Mouse (Mus musculus) hindbrain, embryonic 12.5 days (tissue): ENCODE results near the gene Olfr1140. TPM values are rescaled to one million over a fixed set of nuclear protein-coding genes. Genes with fewer than 3 reads are reported as not detected.

Experiments used
- ATAC-seq: fragments of 200-750 bp; cut with Nextera tagmentation; 2 replicates; pipeline ENCODE4 v1.8.0; 2017; ENCODE audit warnings: moderate TSS enrichment; ENCODE audit not compliant: low FRiP score
- H3K27ac ChIP-seq: fragments of 300-500 bp; sonication (generic); 2 replicates; pipeline ENCODE4 v1.5.1; 2016; ENCODE audit warnings: mild to moderate bottlenecking
- H3K27me3 ChIP-seq: fragments of 300-500 bp; sonication (generic); 2 replicates; pipeline ENCODE4 v1.6.1; 2016; ENCODE audit warnings: mild to moderate bottlenecking
- H3K36me3 ChIP-seq: fragments of 300-500 bp; sonication (generic); 2 replicates; pipeline ENCODE4 v1.6.1; 2016; ENCODE audit warnings: mild to moderate bottlenecking
- H3K4me1 ChIP-seq: fragments of 300-500 bp; sonication (generic); 2 replicates; pipeline ENCODE4 v1.6.1; 2016
- H3K4me2 ChIP-seq: fragments of 300-500 bp; sonication (generic); replicated peaks from 2 replicates; pipeline ENCODE4 v1.6.1; 2016; ENCODE audit warnings: mild to moderate bottlenecking
- H3K4me3 ChIP-seq: fragments of 300-500 bp; sonication (generic); 2 replicates; pipeline ENCODE4 v1.5.1; 2016; ENCODE audit warnings: mild to moderate bottlenecking
- H3K9ac ChIP-seq: fragments of 300-500 bp; sonication (generic); 2 replicates; pipeline ENCODE4 v1.6.1; 2016; ENCODE audit warnings: mild to moderate bottlenecking, moderate library complexity
- H3K9me3 ChIP-seq: fragments of 300-500 bp; sonication (generic); replicated peaks from 2 replicates; pipeline ENCODE4 v1.6.1; 2016; ENCODE audit warnings: mild to moderate bottlenecking
- WGBS: fragments of 180-500 bp; shearing (Covaris S2); methylation state at CpG from one replicate; pipeline ENCODE4 v1.1.7; 2016; 5-methylcytosine and 5-hydroxymethylcytosine counted together
- polyA plus RNA-seq: library from polyadenylated mRNA; unstranded; fragments of >200 nt; fragmentation: Nextera tagmentation; extraction: Ambion mirVana; gene quantifications from 2 replicates; pipeline ENCODE4 v1.2.1, GENCODE M21; 2016

Gene Olfr1140
- polyA plus RNA-seq: not detected in 2 replicates

GRCm38 (mm10) chr2:87743452-87743851 is at the start of gene Olfr1140:
TSS of gene Olfr1140 (plus strand) at chr2:87743752.
- Histone ChIP-seq H3K4me3 (no peak within 1 kb of the TSS), H3K9ac (no peak within 1 kb of the TSS), H3K27ac (no peak within 1 kb of the TSS), H3K4me2 (no peak within 1 kb of the TSS), H3K27me3 (no peaks in the 10 kb centered on the region), H3K36me3 (no peaks in the 10 kb centered on the region), H3K4me1 (no peaks in the 10 kb centered on the region), H3K9me3 (no peaks in the 10 kb centered on the region)
- WGBS: 83% methylated on average over 3 of the region's 3 CpGs
- no peak for ATAC-seq

GRCm38 (mm10) chr2:87693847-87694246 is 49.7 kb upstream of the Olfr1140 start, which contains the start of gene Olfr1136:
TSS of gene Olfr1136 (minus strand) at chr2:87693947.
- Histone ChIP-seq H3K36me3 (no peaks in the 10 kb centered on the region), H3K4me2 (no peak within 1 kb of the TSS), H3K27me3 (no peaks in the 10 kb centered on the region), H3K27ac (no peak within 1 kb of the TSS), H3K9ac (no peak within 1 kb of the TSS), H3K4me3 (no peak within 1 kb of the TSS), H3K9me3 (no peaks in the 10 kb centered on the region), H3K4me1 (no peaks in the 10 kb centered on the region)
- ATAC-seq: no peak

GRCm38 (mm10) chr2:87713079-87713478 is 30.5 kb upstream of the Olfr1140 start, which contains the start of gene Olfr1137:
TSS of gene Olfr1137 (minus strand) at chr2:87713179.
- no peaks in the 10 kb centered on the region for H3K4me1 ChIP-seq
- ATAC-seq: no peak
- no peak within 1 kb of the TSS for H3K4me3 ChIP-seq
- no peaks in the 10 kb centered on the region for H3K27me3 ChIP-seq
- no peak within 1 kb of the TSS for H3K4me2 ChIP-seq
- no peaks in the 10 kb centered on the region for H3K9me3 ChIP-seq
- H3K9ac ChIP-seq: no peak within 1 kb of the TSS
- H3K36me3 ChIP-seq: no peaks in the 10 kb centered on the region
- no peak within 1 kb of the TSS for H3K27ac ChIP-seq

- Histone ChIP-seq H3K9me3 (no peaks in the 10 kb centered on the region), H3K4me2 (no peak within 1 kb of the TSS), H3K4me3 (no peak within 1 kb of the TSS), H3K27me3 (no peaks in the 10 kb centered on the region), H3K27ac (no peak within 1 kb of the TSS), H3K4me1 (no peaks in the 10 kb centered on the region), H3K36me3 (no peaks in the 10 kb centered on the region), H3K9ac (no peak within 1 kb of the TSS)
- WGBS: 73% methylated on average over 1 of the region's 1 CpGs
- ATAC-seq: no peak
Observed at GRCm38 (mm10) chr2:87739878-87740277, 3.7 kb upstream of the Olfr1140 start, which contains the start of gene Olfr1138. TSS of gene Olfr1138 (minus strand) at chr2:87739978.

GRCm38 (mm10) chr2:87753891-87754290 is 10.3 kb downstream of the Olfr1140 start, which contains the start of gene Olfr1141:
TSS of gene Olfr1141 (minus strand) at chr2:87753991.
- Histone ChIP-seq H3K4me1 (no peaks in the 10 kb centered on the region), H3K9me3 (no peaks in the 10 kb centered on the region), H3K9ac (no peak within 1 kb of the TSS), H3K27ac (no peak within 1 kb of the TSS), H3K4me2 (no peak within 1 kb of the TSS), H3K27me3 (no peaks in the 10 kb centered on the region), H3K4me3 (no peak within 1 kb of the TSS), H3K36me3 (no peaks in the 10 kb centered on the region)
- WGBS: 81% methylated on average over 1 of the region's 1 CpGs
- ATAC-seq: no peak

- Histone ChIP-seq H3K4me1 (no peaks in the 10 kb centered on the region), H3K4me3 (no peak overlapping the region), H3K36me3 (no peaks in the 10 kb centered on the region), H3K9me3 (no peaks in the 10 kb centered on the region), H3K4me2 (no peak overlapping the region), H3K9ac (no peak overlapping the region), H3K27ac (no peak overlapping the region), H3K27me3 (no peaks in the 10 kb centered on the region)
- 69% methylated on average over 1 of the region's 1 CpGs for WGBS
- ATAC-seq: no peak
Observed at GRCm38 (mm10) chr2:87776143-87776542, 32.6 kb downstream of the Olfr1140 start.

- Histone ChIP-seq H3K9ac (no peak within 1 kb of the TSS), H3K4me3 (no peak within 1 kb of the TSS), H3K4me2 (no peak within 1 kb of the TSS), H3K36me3 (no peaks in the 10 kb centered on the region), H3K27ac (no peak within 1 kb of the TSS), H3K27me3 (no peaks in the 10 kb centered on the region), H3K9me3 (no peaks in the 10 kb centered on the region), H3K4me1 (no peaks in the 10 kb centered on the region)
- 79% methylated on average over 4 of the region's 4 CpGs for WGBS
- no peak for ATAC-seq
Observed at GRCm38 (mm10) chr2:87779183-87779582, 35.6 kb downstream of the Olfr1140 start, which contains the start of gene Olfr152. TSS of gene Olfr152 (plus strand) at chr2:87779483.

Other genes starting within 250 kb of the Olfr1140 start
- not detected in 2 replicates for gene Pramel7, start 246.7 kb upstream of the Olfr1140 start, polyA plus RNA-seq
- not detected in 2 replicates for gene Pramel6, start 237.2 kb upstream of the Olfr1140 start, polyA plus RNA-seq
- gene Olfr153, start 212.0 kb upstream of the Olfr1140 start, polyA plus RNA-seq: not detected in 2 replicates
- gene Olfr1128, start 198.2 kb upstream of the Olfr1140 start, polyA plus RNA-seq: not detected in 2 replicates
- not detected in 2 replicates for gene Olfr1129, start 169.8 kb upstream of the Olfr1140 start, polyA plus RNA-seq
- not detected in 2 replicates for gene Olfr1130, start 137.5 kb upstream of the Olfr1140 start, polyA plus RNA-seq
- not detected in 2 replicates for gene Olfr1131, start 116.6 kb upstream of the Olfr1140 start, polyA plus RNA-seq
- not detected in 2 replicates for gene Olfr1132, start 106.2 kb upstream of the Olfr1140 start, polyA plus RNA-seq
- not detected in 2 replicates for gene Olfr1133, start 96.4 kb upstream of the Olfr1140 start, polyA plus RNA-seq
- not detected in 2 replicates for gene Olfr1134, start 85.3 kb upstream of the Olfr1140 start, polyA plus RNA-seq
- gene Olfr1135, start 70.1 kb upstream of the Olfr1140 start, polyA plus RNA-seq: not detected in 2 replicates
- gene Olfr1136, start 49.8 kb upstream of the Olfr1140 start, polyA plus RNA-seq: not detected in 2 replicates
- gene Olfr1137, start 30.6 kb upstream of the Olfr1140 start, polyA plus RNA-seq: not detected in 2 replicates
- gene Olfr1138, start 3.8 kb upstream of the Olfr1140 start, polyA plus RNA-seq: not detected in 2 replicates
- gene Olfr1141, start 10.2 kb downstream of the Olfr1140 start, polyA plus RNA-seq: not detected in 2 replicates
- gene Olfr152, start 35.7 kb downstream of the Olfr1140 start, polyA plus RNA-seq: not detected in 2 replicates
- not detected in 2 replicates for gene Olfr1143, start 56.8 kb downstream of the Olfr1140 start, polyA plus RNA-seq
- not detected in 2 replicates for gene Olfr1145, start 66.1 kb downstream of the Olfr1140 start, polyA plus RNA-seq
- gene Olfr1148, start 86.8 kb downstream of the Olfr1140 start, polyA plus RNA-seq: not detected in 2 replicates
- not detected in 2 replicates for gene Olfr1150-ps1, start 100.2 kb downstream of the Olfr1140 start, polyA plus RNA-seq
- gene Olfr1151, start 112.1 kb downstream of the Olfr1140 start, polyA plus RNA-seq: not detected in 2 replicates
- not detected in 2 replicates for gene Olfr1152, start 122.7 kb downstream of the Olfr1140 start, polyA plus RNA-seq
- gene Olfr1153, start 151.2 kb downstream of the Olfr1140 start, polyA plus RNA-seq: not detected in 2 replicates
- gene Olfr1154, start 161.4 kb downstream of the Olfr1140 start, polyA plus RNA-seq: not detected in 2 replicates
- not detected in 2 replicates for gene Olfr1155, start 201.4 kb downstream of the Olfr1140 start, polyA plus RNA-seq
- not detected in 2 replicates for gene Olfr1156, start 209.3 kb downstream of the Olfr1140 start, polyA plus RNA-seq
- gene Olfr1157, start 224.5 kb downstream of the Olfr1140 start, polyA plus RNA-seq: not detected in 2 replicates
- not detected in 2 replicates for gene Olfr74, start 230.9 kb downstream of the Olfr1140 start, polyA plus RNA-seq
- gene Olfr1158, start 246.4 kb downstream of the Olfr1140 start, polyA plus RNA-seq: not detected in 2 replicates